Mouse (Mus musculus) left cerebral cortex, adult 9 months (tissue): ENCODE results near the gene Wdr19.
"Not testable (repeated sequence)": the region's sequence is repeated elsewhere in the genome, so short reads cannot be mapped to it uniquely, and the experiment has no call there.

Experiments
- DNase-seq, 2 experiments: peaks; one replicate each; pipeline ENCODE4 v3.0.0; 2022; ENCODE audit warnings: low spot score in 2 of 2

The Wdr19 gene

DNA sequence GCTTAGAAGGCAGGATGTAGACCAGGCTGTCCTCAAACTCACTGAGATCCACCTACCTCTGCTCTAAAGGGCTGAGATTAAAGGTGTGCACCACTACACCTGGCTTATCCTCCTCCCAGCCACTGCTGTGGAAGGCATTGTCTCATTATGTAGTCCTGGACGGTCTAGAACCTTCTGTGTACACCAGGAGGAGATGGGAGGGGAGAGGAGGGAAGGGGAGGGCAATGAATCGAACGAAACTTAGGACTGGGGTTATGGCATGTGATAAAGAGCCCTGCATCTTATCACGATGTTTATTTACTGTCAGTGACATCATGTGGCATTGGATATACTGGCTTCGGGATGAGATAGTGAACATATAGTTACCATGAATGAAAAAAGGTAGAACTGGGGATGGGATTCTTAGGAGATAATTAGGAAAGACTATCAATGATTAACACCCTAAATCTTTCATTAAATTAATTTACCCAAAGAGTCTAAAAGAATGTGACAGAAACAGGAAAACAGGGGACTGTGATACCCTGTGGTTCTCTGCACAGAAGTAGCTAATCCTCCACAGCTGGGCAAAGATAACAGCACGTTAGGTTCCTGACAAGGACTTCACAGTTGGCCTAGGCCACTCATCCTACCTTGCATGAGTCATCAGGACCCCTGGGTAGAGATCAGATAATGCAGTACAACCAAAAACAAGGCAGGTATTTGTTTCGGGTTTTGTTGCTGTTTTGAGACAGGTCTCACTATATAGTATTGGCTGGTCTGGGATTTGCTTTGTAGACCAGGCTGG is 98.9 kb downstream of the Wdr19 start:
- no peak for DNase-seq

DNA sequence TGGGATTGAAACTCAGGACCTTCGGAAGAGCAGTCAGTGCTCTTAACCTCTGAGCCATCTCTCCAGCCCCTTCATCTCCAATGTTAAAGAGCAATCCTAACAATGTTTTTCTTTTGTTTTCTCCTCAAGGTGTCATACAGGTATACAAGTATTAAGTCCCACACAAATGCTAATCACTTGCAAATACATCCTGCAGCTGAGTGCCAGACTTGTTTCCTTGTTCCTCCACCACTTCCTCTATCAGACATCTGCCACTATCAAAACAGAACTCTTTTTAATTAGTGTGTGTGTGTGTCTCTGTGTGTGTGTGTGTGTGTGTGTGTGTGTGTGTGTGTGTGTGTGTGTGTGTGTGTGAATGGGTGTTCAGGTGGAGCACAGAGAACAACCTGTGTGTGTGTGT is 100.1 kb downstream of the Wdr19 start:
- not testable (repeated sequence) for DNase-seq

DNA sequence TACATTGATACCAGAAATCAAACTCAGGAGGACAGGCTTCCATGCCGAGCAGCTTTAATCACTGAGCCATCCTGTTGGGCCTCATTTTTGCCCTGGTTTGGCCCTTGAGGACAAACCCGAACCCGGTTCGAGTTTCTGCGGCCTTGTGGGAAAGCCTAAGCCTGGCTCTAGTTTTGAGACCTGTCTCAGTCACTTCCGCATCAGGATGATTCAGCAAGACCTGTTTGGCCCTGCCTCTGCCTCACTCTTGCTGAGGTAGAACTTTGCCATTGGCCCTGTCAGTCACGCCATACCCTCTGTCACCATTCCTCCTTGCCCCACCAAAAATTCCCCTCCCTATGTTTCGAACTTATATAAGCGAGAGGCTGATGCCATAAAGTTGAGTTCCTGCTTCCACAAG is 100.6 kb downstream of the Wdr19 start:
- no peak for DNase-seq

DNA sequence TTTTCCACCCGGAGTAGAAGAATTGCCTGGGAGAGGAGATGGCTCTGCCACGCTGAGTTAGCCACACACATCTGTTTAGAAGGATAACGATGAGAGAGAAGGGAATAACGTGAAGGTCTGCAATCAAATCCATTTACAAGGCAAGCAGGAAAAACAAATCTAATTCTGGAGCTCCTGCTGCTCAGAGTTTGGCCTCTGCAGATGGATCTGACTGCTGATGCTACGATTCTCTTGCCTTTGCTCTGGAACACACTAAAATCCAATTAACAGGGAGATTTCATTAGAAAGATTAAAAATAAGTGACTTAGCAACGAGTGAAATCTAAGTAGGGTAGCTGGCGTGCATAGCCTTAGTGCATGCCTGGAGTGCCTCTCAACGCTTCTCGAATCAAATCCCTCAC is 106.0 kb downstream of the Wdr19 start:
- no peak for DNase-seq

DNA sequence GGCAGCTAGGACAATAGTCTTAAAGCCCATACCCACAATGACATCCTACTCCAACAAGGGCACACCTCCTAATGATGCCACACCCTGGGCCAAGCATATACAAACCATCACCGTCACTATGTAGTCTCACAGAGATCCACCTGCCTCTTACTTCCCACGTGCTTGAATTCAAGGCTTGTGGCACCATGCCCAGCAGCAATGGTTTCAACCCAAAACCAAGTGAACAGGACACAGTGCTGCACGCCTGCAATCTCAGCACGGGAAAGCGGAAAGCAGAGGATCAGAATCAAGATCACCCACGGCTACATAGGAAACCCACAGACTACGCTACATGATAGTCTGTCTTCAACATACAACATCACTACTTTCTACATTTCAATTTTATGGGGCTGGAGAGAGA is 108.7 kb downstream of the Wdr19 start:
- no peak for DNase-seq

DNA sequence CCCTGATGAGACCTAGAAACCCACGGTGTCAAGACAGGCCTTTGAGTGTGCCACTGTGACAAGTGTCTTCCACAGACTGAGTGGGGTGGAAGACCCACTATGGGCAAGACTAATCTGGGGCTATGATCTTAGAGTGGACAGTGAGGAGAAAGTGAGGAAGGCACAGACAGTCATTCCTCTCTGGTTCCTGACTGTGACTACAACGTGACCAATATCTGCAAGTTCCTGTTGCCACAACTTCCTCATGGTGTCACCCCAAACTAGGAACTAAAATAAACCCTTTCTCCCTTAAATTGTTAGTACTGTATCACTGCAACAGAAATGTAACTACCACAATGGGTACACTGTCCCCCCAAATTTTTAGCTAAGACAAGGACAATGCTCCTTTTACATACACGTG is 109.4 kb downstream of the Wdr19 start:
- DNase-seq: no peak
